Mouse (Mus musculus) bone marrow macrophage, adult 2 months (primary cell): ENCODE measurements around the gene Trp53i11.

ENCODE experiments used
- CTCF ChIP-seq: IDR thresholded peaks from 2 replicates; pipeline ENCODE4 v1.5.1; 2012; ENCODE audit warnings: low read depth, mild to moderate bottlenecking, low read length, moderate library complexity
- POLR2A ChIP-seq: IDR thresholded peaks from 2 replicates; pipeline ENCODE4 v1.6.1; 2012; ENCODE audit warnings: mild to moderate bottlenecking, low read depth, low read length, borderline replicate concordance

DNA sequence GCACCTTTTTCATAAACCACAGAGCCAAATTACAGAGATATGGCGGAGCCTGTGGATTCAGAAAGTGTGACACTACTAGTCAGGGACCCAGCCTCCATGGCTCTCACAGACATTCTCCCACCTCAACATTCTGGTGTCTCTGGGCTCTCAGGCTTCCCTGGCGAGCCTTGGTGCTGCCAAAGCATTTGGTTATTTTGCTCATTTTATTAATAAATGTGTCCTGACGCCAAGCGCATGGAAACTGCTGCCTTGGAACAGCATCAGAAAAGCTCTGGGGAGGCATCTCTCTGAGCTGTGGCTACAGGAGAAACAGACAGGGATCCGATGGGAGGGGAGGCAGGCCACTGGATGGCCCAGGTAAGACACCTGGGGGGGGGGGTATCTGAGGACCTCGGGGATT lies 15.4 kb upstream of the Trp53i11 start:
- TF ChIP-seq POLR2A = no peak
- no peak for TF ChIP-seq CTCF
